Mouse (Mus musculus) monocyte, adult 59 days (primary cell): ENCODE results near the gene Bpifb9a. TPM values are rescaled to one million over a fixed set of nuclear protein-coding genes. Genes with fewer than 3 reads are reported as not detected.

ENCODE experiments used
- total RNA-seq, 2 experiments: library from RNA; stranded (reverse); gene quantifications; one replicate each; pipeline ENCODE4 v1.2.4; 2023

Bpifb9a gene
- total RNA-seq, result not detected

GRCm38 (mm10) chr2:154257554-154257953, at the start of gene Bpifb9a:
Bpifb9a (plus strand) TSS chr2:154257854.

GRCm38 (mm10) chr2:154223265-154223916, 34.3 kb upstream of the Bpifb9a start, which contains the start of gene Bpifb5:
Bpifb5 (plus strand) TSS chr2:154223742.

GRCm38 (mm10) chr2:154306927-154307326, 49.3 kb downstream of the Bpifb9a start, which contains the start of gene Bpifb9b:
Bpifb9b (plus strand) TSS chr2:154307227.

Other genes starting within 250 kb of the Bpifb9a start
- not detected for gene Bpifa2, start 249.6 kb upstream of the Bpifb9a start, total RNA-seq
- not detected for gene Bpifa3, start 127.5 kb upstream of the Bpifb9a start, total RNA-seq
- not detected for gene Bpifa1, start 115.0 kb upstream of the Bpifb9a start, total RNA-seq
- gene Bpifa5, start 95.2 kb upstream of the Bpifb9a start, total RNA-seq, result not detected
- not detected for gene Bpifb1, start 67.0 kb upstream of the Bpifb9a start, total RNA-seq
- not detected for gene Bpifb5, start 34.1 kb upstream of the Bpifb9a start, total RNA-seq
- not detected for gene Bpifb9b, start 49.4 kb downstream of the Bpifb9a start, total RNA-seq
- 10 to 100 TPM in 1 of 2 experiments, 1 to 10 TPM in 1; 7.7 to 10.8 TPM for gene Cdk5rap1, start 115.2 kb downstream of the Bpifb9a start, total RNA-seq
- 10 to 100 TPM; 17.2 to 20.8 TPM for gene Snta1, start 150.2 kb downstream of the Bpifb9a start, total RNA-seq
- 10 to 100 TPM; 22.0 to 22.3 TPM for gene Cbfa2t2, start 178.6 kb downstream of the Bpifb9a start, total RNA-seq